Mouse (Mus musculus) hindbrain, embryonic 14.5 days (tissue): ENCODE results near the gene Pttg1ip. TPM values are rescaled to one million over a fixed set of nuclear protein-coding genes. Genes with fewer than 3 reads are reported as not detected.
A peak's percentile ranks its signal among the peaks of the same experiment; 100 is the strongest.

Source experiments
- ATAC-seq: fragments of 200-750 bp; cut with Nextera tagmentation; 2 replicates; pipeline ENCODE4 v1.8.0; 2017; ENCODE audit warnings: moderate number of reproducible peaks, mild to moderate bottlenecking, moderate TSS enrichment, moderate library complexity; ENCODE audit not compliant: low FRiP score
- DNase-seq: peaks from one replicate; pipeline ENCODE4 v3.0.0-alpha.2; 2015; ENCODE audit warnings: low spot score
- H3K27ac ChIP-seq: fragments of 300-500 bp; sonication (generic); 2 replicates; pipeline ENCODE4 v1.5.1; 2014; ENCODE audit warnings: mild to moderate bottlenecking, moderate library complexity
- H3K27me3 ChIP-seq: fragments of 300-500 bp; sonication (generic); 2 replicates; pipeline ENCODE4 v1.6.1; 2014; ENCODE audit warnings: mild to moderate bottlenecking, low read length, mixed read lengths; ENCODE audit not compliant: control insufficient read depth, insufficient read depth
- H3K36me3 ChIP-seq: fragments of 300-500 bp; sonication (generic); replicated peaks from 2 replicates; pipeline ENCODE4 v1.6.1; 2014; ENCODE audit not compliant: control insufficient read depth, insufficient read depth
- H3K4me1 ChIP-seq: fragments of 300-500 bp; sonication (generic); replicated peaks from 2 replicates; pipeline ENCODE4 v1.6.1; 2014; ENCODE audit warnings: antibody characterized with exemption, low read length, mixed read lengths; ENCODE audit not compliant: control insufficient read depth, insufficient read depth
- H3K4me2 ChIP-seq: fragments of 300-500 bp; sonication (generic); replicated peaks from 2 replicates; pipeline ENCODE4 v1.6.1; 2014; ENCODE audit warnings: mild to moderate bottlenecking, moderate library complexity
- H3K4me3 ChIP-seq: fragments of 300-500 bp; sonication (generic); replicated peaks from 2 replicates; pipeline ENCODE4 v1.5.1; 2014; ENCODE audit warnings: mild to moderate bottlenecking, low read length
- H3K9ac ChIP-seq: fragments of 300-500 bp; sonication (generic); 2 replicates; pipeline ENCODE4 v1.6.1; 2014
- H3K9me3 ChIP-seq: fragments of 300-500 bp; sonication (generic); 2 replicates; pipeline ENCODE4 v1.6.1; 2016; ENCODE audit warnings: low read length; ENCODE audit not compliant: control insufficient read depth
- WGBS: fragments of 180-500 bp; shearing (Covaris S2); extraction: QIAGEN DNeasy Blood & Tissue Kit; methylation state at CpG from one replicate; pipeline ENCODE4 v1.1.7; 2014; 5-methylcytosine and 5-hydroxymethylcytosine counted together
- polyA plus RNA-seq: library from polyadenylated mRNA; unstranded; fragments of >200 nt; fragmentation: Nextera tagmentation; extraction: Ambion mirVana; gene quantifications from 2 replicates; pipeline ENCODE4 v1.2.1, GENCODE M21; 2014

Gene Pttg1ip
- polyA plus RNA-seq, 1 experiment from 2014 or later, result 80.2 TPM

DNA sequence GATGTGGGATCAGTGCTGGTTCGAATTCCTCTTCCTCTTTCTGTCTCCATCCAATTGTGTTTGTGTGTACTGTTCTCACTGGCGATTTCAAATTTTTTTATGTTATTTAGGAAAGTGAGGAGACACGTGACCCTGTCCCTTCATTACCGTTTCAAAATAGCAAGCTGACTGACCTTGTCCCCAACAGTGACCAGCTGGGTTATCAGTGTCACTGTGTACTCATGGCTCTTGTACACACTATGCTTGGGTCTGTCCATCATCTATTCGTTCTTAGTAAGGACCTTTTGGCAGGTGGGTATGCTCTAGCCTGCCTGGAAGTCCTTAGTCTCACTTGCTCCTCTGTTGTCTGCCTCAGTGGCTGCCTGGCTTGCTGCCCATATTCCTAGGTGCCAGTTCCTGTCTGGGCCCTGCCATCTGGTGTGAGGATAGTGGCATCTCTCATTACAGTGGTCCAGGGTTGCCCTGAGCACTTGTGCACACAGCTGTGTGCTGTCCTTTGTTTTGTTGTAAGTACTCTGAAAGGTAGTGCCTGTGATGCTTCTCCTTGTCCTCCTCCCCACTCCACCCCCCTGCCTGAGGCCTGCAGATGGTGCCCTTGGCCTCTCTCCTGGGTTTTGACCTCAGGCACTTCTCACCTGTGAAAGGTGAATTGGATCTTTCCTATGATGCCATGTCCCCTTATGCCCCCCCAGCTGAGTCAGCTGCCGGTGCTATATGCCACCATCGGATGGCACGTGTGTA is 28.9 kb downstream of the Pttg1ip start:
- H3K27ac ChIP-seq, result no peak overlapping the region; the same call in 1 of the 2 replicates
- ATAC-seq, result no peak
- 93% methylated on average over 8 of the region's 8 CpGs for WGBS

DNA sequence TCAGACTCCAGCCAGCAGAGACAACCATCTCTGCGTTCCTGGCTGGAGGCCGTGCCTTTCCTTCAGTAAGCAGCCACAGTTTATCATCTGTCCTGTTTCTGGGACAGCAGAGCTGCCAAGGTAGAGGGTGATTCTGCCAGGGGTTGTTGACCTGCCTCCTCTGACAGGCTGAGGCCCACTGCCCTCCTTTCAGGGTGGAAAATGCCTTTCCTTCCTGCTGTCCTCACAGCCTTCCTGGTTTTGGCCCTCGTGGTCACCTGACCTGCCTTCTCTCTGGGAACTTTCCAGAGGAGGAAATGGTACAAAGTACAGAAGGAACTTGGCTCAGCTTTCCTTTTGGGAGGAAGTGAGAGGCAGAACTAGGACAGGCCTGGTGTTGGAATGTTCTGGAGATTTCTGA is 31.9 kb downstream of the Pttg1ip start:
- no peak overlapping the region for H3K9ac ChIP-seq
- H3K36me3 ChIP-seq, result peaks cover 90% of the 10 kb centered on the region
- H3K4me2 ChIP-seq, result no peak overlapping the region
- H3K4me3 ChIP-seq, result no peak overlapping the region
- H3K9me3 ChIP-seq, result no peaks in the 10 kb centered on the region
- no peaks in the 10 kb centered on the region for H3K4me1 ChIP-seq
- ATAC-seq, result no peak
- DNase-seq, result no peak
- 97% methylated on average over 3 of the region's 3 CpGs for WGBS
- no peak overlapping the region for H3K27ac ChIP-seq
- no peaks in the 10 kb centered on the region for H3K27me3 ChIP-seq

More for the DNA sequence above, 28.9 kb downstream of the Pttg1ip start:
- no peaks in the 10 kb centered on the region for H3K9me3 ChIP-seq
- no peak overlapping the region for H3K4me3 ChIP-seq
- H3K4me2 ChIP-seq, result no peak overlapping the region
- no peak for DNase-seq
- H3K36me3 ChIP-seq, result peaks cover 62% of the 10 kb centered on the region
- peaks cover 14% of the 10 kb centered on the region for H3K4me1 ChIP-seq
- H3K27me3 ChIP-seq, result no peaks in the 10 kb centered on the region
- H3K9ac ChIP-seq, result 0 out of 2 replicates have a peak overlapping the region, but pooled peaks have one; percentile 24

DNA sequence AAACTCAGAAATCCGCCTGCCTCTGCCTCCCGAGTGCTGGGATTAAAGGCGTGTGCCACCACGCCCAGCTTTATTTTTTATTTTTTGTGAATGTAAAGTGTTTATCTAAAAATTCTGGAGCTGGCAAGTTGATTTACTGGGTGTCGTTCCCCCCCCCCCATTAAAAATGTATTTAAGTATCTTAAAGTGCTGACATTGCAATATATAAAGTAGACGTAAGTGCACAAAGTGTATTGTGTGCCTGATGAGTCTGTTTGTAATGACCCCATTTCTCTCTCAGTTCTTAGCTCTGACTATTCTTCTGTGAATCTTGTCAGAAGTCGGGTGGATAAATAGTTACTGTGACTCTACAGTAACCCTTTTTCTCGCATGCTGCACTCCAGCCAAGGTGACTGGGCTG is 34.1 kb downstream of the Pttg1ip start:
- no peak for DNase-seq
- Histone ChIP-seq H3K4me3 (no peak overlapping the region), H3K27ac (no peak overlapping the region), H3K36me3 (peaks cover 83% of the 10 kb centered on the region), H3K4me1 (no peaks in the 10 kb centered on the region), H3K4me2 (no peak overlapping the region), H3K9me3 (no peaks in the 10 kb centered on the region), H3K27me3 (no peaks in the 10 kb centered on the region), H3K9ac (no peak overlapping the region)
- no peak for ATAC-seq
- WGBS, result 94% methylated on average over 8 of the region's 8 CpGs

DNA sequence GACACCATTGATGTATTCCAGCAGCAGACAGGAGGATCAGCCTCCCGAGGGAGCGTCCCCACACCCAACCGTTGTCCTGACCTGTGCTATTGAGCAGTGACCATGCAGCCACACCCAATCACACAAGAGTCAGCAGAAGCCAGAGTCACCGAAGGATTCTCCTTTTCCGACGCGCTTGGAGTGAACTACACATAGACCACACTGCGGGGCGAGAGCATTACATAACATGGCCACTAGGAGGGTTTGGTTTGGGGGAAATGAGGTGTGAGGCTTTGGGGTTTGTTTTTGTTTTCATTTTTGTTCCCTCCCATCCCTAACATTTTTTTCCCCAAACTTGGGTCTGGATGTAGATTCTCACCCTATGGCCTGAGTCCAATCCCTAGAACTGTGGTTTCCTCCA is 34.6 kb downstream of the Pttg1ip start:
- Histone ChIP-seq H3K4me2 (no peak overlapping the region), H3K9ac (no peak overlapping the region), H3K9me3 (no peaks in the 10 kb centered on the region), H3K36me3 (peaks cover 78% of the 10 kb centered on the region), H3K4me3 (no peak overlapping the region), H3K4me1 (no peaks in the 10 kb centered on the region), H3K27ac (no peak overlapping the region), H3K27me3 (no peaks in the 10 kb centered on the region)
- ATAC-seq, result no peak
- WGBS, result 96% methylated on average over 9 of the region's 9 CpGs
- no peak for DNase-seq

DNA sequence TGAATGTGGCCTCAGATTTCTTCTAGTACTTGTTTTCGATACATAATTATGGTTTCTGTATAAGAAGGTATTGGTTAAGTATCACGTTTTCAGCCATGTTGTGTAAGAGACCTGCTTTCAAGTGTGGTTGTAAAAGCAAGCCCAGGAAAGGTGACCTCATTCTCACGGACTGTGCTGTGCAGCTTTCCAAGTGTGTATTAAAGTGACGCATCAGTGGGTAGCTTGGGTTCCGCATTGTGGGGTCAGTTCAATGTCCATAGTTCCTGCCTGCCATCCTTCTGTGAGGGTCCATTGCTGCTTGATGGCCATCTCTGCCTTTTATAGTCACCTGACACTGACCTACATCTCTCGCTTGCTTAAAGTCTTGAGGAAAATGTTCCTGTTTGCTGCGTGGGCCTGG is 35.4 kb downstream of the Pttg1ip start:
- H3K9me3 ChIP-seq, result no peaks in the 10 kb centered on the region
- no peaks in the 10 kb centered on the region for H3K27me3 ChIP-seq
- no peak overlapping the region for H3K27ac ChIP-seq
- ATAC-seq (no peak), DNase-seq (no peak)
- H3K4me3 ChIP-seq, result no peak overlapping the region
- no peak overlapping the region for H3K9ac ChIP-seq
- peaks cover 71% of the 10 kb centered on the region for H3K36me3 ChIP-seq
- WGBS, result 96% methylated on average over 7 of the region's 7 CpGs
- H3K4me2 ChIP-seq, result no peak overlapping the region
- no peaks in the 10 kb centered on the region for H3K4me1 ChIP-seq

DNA sequence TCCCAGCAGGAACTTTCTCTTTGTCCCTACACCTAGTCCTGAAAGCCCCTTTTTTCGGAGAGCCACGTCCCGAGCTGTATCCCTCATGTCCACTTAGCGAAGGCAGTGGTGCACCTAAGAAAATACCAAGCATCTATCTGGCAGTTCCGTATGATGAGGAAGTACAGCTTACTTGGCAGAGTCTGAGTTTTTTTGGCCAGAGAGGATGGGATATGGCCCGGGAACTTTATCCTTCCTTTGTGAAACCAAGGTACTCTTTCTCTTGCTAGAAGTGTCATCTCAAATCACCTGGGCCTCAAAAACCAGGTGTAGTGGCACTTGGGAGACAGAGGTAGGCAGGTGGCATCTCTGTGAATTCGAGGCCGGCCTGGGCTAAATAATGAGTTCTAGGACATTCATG is 40.0 kb downstream of the Pttg1ip start:
- peaks cover 16% of the 10 kb centered on the region for H3K4me1 ChIP-seq
- no peak for ATAC-seq
- 77% methylated on average over 8 of the region's 8 CpGs for WGBS

DNA sequence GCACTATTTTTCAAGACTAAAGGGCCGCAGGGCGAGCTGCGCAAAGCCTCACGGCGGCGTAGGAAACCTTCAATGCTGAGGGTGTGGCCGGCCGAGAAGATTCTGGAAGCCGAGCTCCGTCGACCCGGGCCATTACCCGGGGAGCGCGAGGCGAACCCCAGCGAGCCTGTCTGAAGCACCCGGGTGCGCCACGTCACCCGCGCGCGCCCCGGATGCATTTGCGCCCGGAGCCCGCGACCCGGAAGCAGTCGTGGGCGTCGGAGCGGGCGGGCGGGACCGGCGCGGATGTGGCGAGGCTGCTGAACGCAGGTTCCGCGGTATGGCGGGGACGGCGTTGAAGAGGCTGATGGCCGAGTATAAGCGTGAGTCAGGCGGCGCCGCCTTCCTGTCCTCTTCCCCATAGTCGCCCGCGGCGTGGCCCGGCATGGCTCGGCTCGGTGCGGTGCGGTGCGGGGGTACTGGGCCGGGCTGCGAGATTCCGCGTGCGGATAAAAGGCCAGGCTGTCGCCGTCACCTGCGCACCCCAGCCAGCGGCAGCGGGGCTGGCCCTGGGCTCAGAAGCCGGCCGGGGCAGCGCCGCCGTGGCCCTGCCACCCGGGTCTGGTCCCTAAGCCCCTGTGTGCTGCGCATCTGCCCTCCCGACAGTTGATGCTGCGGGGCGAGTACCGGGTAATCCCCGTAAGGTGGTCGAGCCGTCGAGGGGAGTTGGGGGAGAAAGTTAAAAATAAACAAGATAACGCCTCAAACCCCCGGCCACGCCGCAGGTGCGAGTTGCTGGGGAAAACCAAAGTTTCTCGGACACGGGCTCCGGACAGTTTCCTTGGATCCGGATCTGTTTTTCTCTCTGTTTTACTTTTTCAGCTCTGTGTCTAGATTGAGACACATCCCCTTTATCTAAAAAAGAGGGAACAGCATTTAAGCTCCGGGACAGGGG is 40.8 kb downstream of the Pttg1ip start, which contains the start of gene Ube2g2:
Gene Ube2g2, plus strand, starts transcription at position 221 of the 934 bp plus-strand sequence.
- no peaks in the 10 kb centered on the region for H3K9me3 ChIP-seq
- DNase-seq (peak; percentile 96), ATAC-seq (peak; percentile 92)
- peaks cover 16% of the 10 kb centered on the region for H3K4me1 ChIP-seq
- peak within 1 kb of the TSS; percentile 92 for H3K9ac ChIP-seq
- under 1% methylated on average over 94 of the region's 96 CpGs for whole genome bisulfite sequencing
- H3K4me2 ChIP-seq, result peak within 1 kb of the TSS; percentile 68
- H3K27me3 ChIP-seq, result no peaks in the 10 kb centered on the region
- peak within 1 kb of the TSS; percentile 92 for H3K4me3 ChIP-seq
- peak within 1 kb of the TSS; percentile 90 for H3K27ac ChIP-seq
- H3K36me3 ChIP-seq, result peaks cover 27% of the 10 kb centered on the region

More for the DNA sequence above, 40.0 kb downstream of the Pttg1ip start:
- H3K36me3 ChIP-seq, result peaks cover 35% of the 10 kb centered on the region
- no peaks in the 10 kb centered on the region for H3K9me3 ChIP-seq
- peak overlapping the region; percentile 90 for H3K27ac ChIP-seq
- H3K9ac ChIP-seq, result peak overlapping the region; percentile 92
- peak overlapping the region; percentile 92 for H3K4me3 ChIP-seq
- no peak for DNase-seq
- H3K4me2 ChIP-seq, result peak overlapping the region; percentile 68
- H3K27me3 ChIP-seq, result no peaks in the 10 kb centered on the region

DNA sequence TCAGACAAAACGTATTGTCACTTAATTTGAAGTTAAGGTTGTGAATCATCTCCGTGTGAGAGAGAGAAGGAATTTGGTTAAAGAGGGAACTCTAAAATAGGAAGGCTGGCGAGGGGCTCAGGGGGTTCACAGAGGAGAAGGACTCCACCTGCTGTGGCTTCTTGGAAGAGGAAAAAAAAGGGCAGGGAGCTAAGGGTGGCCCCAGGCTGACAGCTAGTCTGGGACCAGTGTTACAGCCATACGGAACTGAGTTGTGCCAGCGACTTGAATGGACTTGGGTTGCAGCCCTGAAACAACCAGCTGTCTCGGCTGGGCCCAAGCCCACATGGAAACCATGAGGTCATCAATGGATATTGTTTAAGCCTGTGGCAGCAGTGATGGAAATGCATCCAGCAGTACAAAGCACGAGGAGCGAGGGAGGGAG is 41.6 kb downstream of the Pttg1ip start:
- Histone ChIP-seq H3K27me3 (no peaks in the 10 kb centered on the region), H3K4me1 (peaks cover 16% of the 10 kb centered on the region), H3K9ac (peak overlapping the region; percentile 92), H3K9me3 (no peaks in the 10 kb centered on the region), H3K27ac (no peak overlapping the region), H3K4me2 (peak overlapping the region; percentile 68), H3K36me3 (peaks cover 19% of the 10 kb centered on the region), H3K4me3 (peak overlapping the region; percentile 92)
- peak; percentile 62 for DNase-seq
- 5% methylated on average over 8 of the region's 8 CpGs for WGBS
- ATAC-seq, result peak; percentile 26; the same call in 1 of the 2 replicates
